Comparison of ENCODE assay signal across 14 mouse cellular contexts in the genomic region with DNA sequence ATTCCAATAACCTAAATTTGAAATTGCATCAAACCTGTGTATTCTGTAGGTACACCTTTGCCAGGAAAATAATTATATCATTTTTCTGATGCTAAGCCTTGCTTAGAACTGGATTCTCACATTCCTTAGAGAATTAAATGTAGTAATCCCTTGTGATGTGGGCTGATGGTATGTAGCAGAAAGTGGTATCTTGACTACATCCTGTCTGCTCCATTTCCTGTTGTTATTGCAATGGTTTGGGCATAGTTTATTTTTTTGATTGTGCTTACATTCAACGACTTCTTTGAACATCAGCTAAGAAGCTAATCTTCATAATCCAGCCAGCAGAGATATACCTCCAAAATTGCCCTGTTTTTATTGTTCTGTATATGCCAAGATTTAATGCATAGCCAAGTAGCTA.
"Had no signal": no experiment of that assay in that cellular context is flagged by ENCODE, and none has a peak within 500 bp of the region (broad histone marks: within the 10 kb centered on the region; RNA-seq: fewer than 3 reads in every experiment).

No protein-coding gene starts in this region.

- DNase-seq: gastrocnemius, postnatal 14 days; gastrocnemius, postnatal 36 days; heart, adult 11 months; heart, postnatal 10 days; heart, postnatal 4 days; kidney, adult 11 months; kidney, adult 2 months; kidney, adult 9 months; kidney, postnatal 14 days; kidney, postnatal 4 days; liver; liver, embryonic 13.5 days had no signal

- ATAC-seq: hindbrain, embryonic 16.5 days; intestine, embryonic 16.5 days had no signal
